Mouse (Mus musculus): ENCODE data around the gene Large2. TPM values are rescaled to one million over a fixed set of nuclear protein-coding genes. Genes with fewer than 3 reads are reported as not detected.

Large2 gene
- total and polyA plus RNA-seq, 3 experiments, result 0.84 TPM; not detected in 2

- no peak for DNase-seq
- Histone ChIP-seq H3K4me3 (no peak overlapping the region), H3K9ac (ENCODE audit: low read depth, low read length) (no peak overlapping the region), H3K27ac (no peak overlapping the region), H3K79me2 (replicated peaks; ENCODE audit: control insufficient read depth, insufficient read depth, low read length) (no peaks in the 10 kb centered on the region), H3K36me3 (ENCODE audit: control insufficient read depth, insufficient read depth, low read length) (no peaks in the 10 kb centered on the region), H3K4me1 (ENCODE audit: control insufficient read depth, insufficient read depth, low read length) (no peaks in the 10 kb centered on the region), H3K27me3 (ENCODE audit: control insufficient read depth, insufficient read depth, low read length) (no peaks in the 10 kb centered on the region)
- TF ChIP-seq POLR2A (IDR thresholded peaks at IDR 0.05; ENCODE audit: insufficient read depth, low read depth, low read length), result no peak
- TF ChIP-seq EP300 (IDR thresholded peaks at IDR 0.05; ENCODE audit: insufficient read depth, low read depth, low read length), result no peak
- no peak for TF ChIP-seq CTCF (IDR thresholded peaks at IDR 0.05)
- 63% methylated on average over 1 of the region's 1 CpGs for WGBS
- intact Hi-C loops (cut with DNase I), result loop anchor here (5.0 kb wide), 1 partner anchor 339 kb away; no protein-coding TSS in a partner anchor
These were observed 48.4 kb downstream of the Large2 start for GRCm38 (mm10) chr2:92326221-92326620.

- TF ChIP-seq POLR2A (IDR thresholded peaks at IDR 0.05; ENCODE audit: insufficient read depth, low read depth, low read length), result no peak
- TF ChIP-seq CTCF (IDR thresholded peaks at IDR 0.05), result no peak
- no peak for TF ChIP-seq EP300 (IDR thresholded peaks at IDR 0.05; ENCODE audit: insufficient read depth, low read depth, low read length)
- no peaks in the 10 kb centered on the region for H3K36me3 ChIP-seq (ENCODE audit: control insufficient read depth, insufficient read depth, low read length)
- no peak overlapping the region for H3K4me3 ChIP-seq
- intact Hi-C loops (cut with DNase I), result loop anchor here (5.0 kb wide), 1 partner anchor 338 kb away; no protein-coding TSS in a partner anchor
- H3K79me2 ChIP-seq (replicated peaks; ENCODE audit: control insufficient read depth, insufficient read depth, low read length), result no peaks in the 10 kb centered on the region
- no peaks in the 10 kb centered on the region for H3K4me1 ChIP-seq (ENCODE audit: control insufficient read depth, insufficient read depth, low read length)
- no peaks in the 10 kb centered on the region for H3K27me3 ChIP-seq (ENCODE audit: control insufficient read depth, insufficient read depth, low read length)
- no peak for DNase-seq
- 93% methylated on average over 7 of the region's 7 CpGs for WGBS
- H3K27ac ChIP-seq, result no peak overlapping the region
- no peak overlapping the region for H3K9ac ChIP-seq (ENCODE audit: low read depth, low read length)
These were observed 49.0 kb downstream of the Large2 start for GRCm38 (mm10) chr2:92325676-92326075.

- Histone ChIP-seq H3K4me3 (no peak overlapping the region), H3K27me3 (ENCODE audit: control insufficient read depth, insufficient read depth, low read length) (no peaks in the 10 kb centered on the region; the same call in 1 of the 2 replicates), H3K27ac (no peak overlapping the region), H3K9ac (ENCODE audit: low read depth, low read length) (no peak overlapping the region), H3K79me2 (replicated peaks; ENCODE audit: control insufficient read depth, insufficient read depth, low read length) (peaks cover 2% of the 10 kb centered on the region; the same call in 1 of the 2 replicates), H3K36me3 (ENCODE audit: control insufficient read depth, insufficient read depth, low read length) (no peaks in the 10 kb centered on the region), H3K4me1 (ENCODE audit: control insufficient read depth, insufficient read depth, low read length) (no peaks in the 10 kb centered on the region)
- peak in 1 of 2 experiments; percentile 43 for DNase-seq
- intact Hi-C loops (cut with DNase I), result no loop called here
- 90% methylated on average over 2 of the region's 2 CpGs for whole genome bisulfite sequencing
- TF ChIP-seq POLR2A (IDR thresholded peaks at IDR 0.05; ENCODE audit: insufficient read depth, low read depth, low read length) (no peak), CTCF (IDR thresholded peaks at IDR 0.05) (peak; percentile 74)
These were observed 52.0 kb downstream of the Large2 start for GRCm38 (mm10) chr2:92322669-92323068.

GRCm38 (mm10) chr2:92317228-92317627 is 57.4 kb downstream of the Large2 start:
- WGBS, result 78% methylated on average over 5 of the region's 5 CpGs
- H3K36me3 ChIP-seq (ENCODE audit: control insufficient read depth, insufficient read depth, low read length), result no peaks in the 10 kb centered on the region; the same call in 1 of the 2 replicates

GRCm38 (mm10) chr2:92316652-92317051 is 58.0 kb downstream of the Large2 start:
- 45% methylated on average over 3 of the region's 3 CpGs for WGBS
- TF ChIP-seq EP300 (IDR thresholded peaks at IDR 0.05; ENCODE audit: insufficient read depth, low read depth, low read length), result no peak
- TF ChIP-seq CTCF (IDR thresholded peaks at IDR 0.05), result no peak
- no peak for TF ChIP-seq POLR2A (IDR thresholded peaks at IDR 0.05; ENCODE audit: insufficient read depth, low read depth, low read length)
- no peak for DNase-seq
- no peaks in the 10 kb centered on the region for H3K4me1 ChIP-seq (ENCODE audit: control insufficient read depth, insufficient read depth, low read length)
- intact Hi-C loops (cut with DNase I), result no loop called here
- no peak overlapping the region for H3K4me3 ChIP-seq
- H3K9ac ChIP-seq (ENCODE audit: low read depth, low read length), result no peak overlapping the region
- H3K79me2 ChIP-seq (replicated peaks; ENCODE audit: control insufficient read depth, insufficient read depth, low read length), result peaks cover 2% of the 10 kb centered on the region; the same call in 1 of the 2 replicates
- no peak overlapping the region for H3K27ac ChIP-seq
- H3K27me3 ChIP-seq (ENCODE audit: control insufficient read depth, insufficient read depth, low read length), result no peaks in the 10 kb centered on the region; the same call in 1 of the 2 replicates
- H3K36me3 ChIP-seq (ENCODE audit: control insufficient read depth, insufficient read depth, low read length), result no peaks in the 10 kb centered on the region; the same call in 1 of the 2 replicates

More at GRCm38 (mm10) chr2:92317228-92317627, 57.4 kb downstream of the Large2 start:
- Histone ChIP-seq H3K27ac (no peak overlapping the region), H3K27me3 (ENCODE audit: control insufficient read depth, insufficient read depth, low read length) (no peaks in the 10 kb centered on the region; the same call in 1 of the 2 replicates), H3K79me2 (replicated peaks; ENCODE audit: control insufficient read depth, insufficient read depth, low read length) (peaks cover 2% of the 10 kb centered on the region; the same call in 1 of the 2 replicates), H3K4me3 (no peak overlapping the region), H3K9ac (ENCODE audit: low read depth, low read length) (no peak overlapping the region), H3K4me1 (ENCODE audit: control insufficient read depth, insufficient read depth, low read length) (no peaks in the 10 kb centered on the region)
- DNase-seq, result no peak
- no peak for TF ChIP-seq POLR2A (IDR thresholded peaks at IDR 0.05; ENCODE audit: insufficient read depth, low read depth, low read length)
- no peak for TF ChIP-seq CTCF (IDR thresholded peaks at IDR 0.05)
- intact Hi-C loops (cut with DNase I), result no loop called here

Small RNAs within 50 kb of the gene (microRNA-seq; reads per million reads assigned to microRNA genes)
- gene Mir7000, result 0 reads per million in 2 experiments

Other genes starting within 250 kb of the Large2 start
- gene Pex16, start 193 bp downstream of the Large2 start, total RNA-seq (2021), result 10 to 100 TPM; 19.6 to 23.1 TPM
- 35.6 and 36.8 TPM in 2 replicates for gene Pex16, start 193 bp downstream of the Large2 start, polyA plus RNA-seq (2012; rRNA removed)
- 1 to 10 TPM in 1 of 2 experiments, under 1 TPM in 1; 0.63 to 1.1 TPM for gene 1700029I15Rik, start 7.7 kb upstream of the Large2 start, total RNA-seq (2021)
- gene 1700029I15Rik, start 7.7 kb upstream of the Large2 start, polyA plus RNA-seq (2012; rRNA removed), result 2.4 and 2.8 TPM in 2 replicates
- 1 to 10 TPM; 3.8 to 4.5 TPM for gene Mapk8ip1, start 26.4 kb upstream of the Large2 start, total RNA-seq (2021)
- gene Mapk8ip1, start 26.4 kb upstream of the Large2 start, polyA plus RNA-seq (2012; rRNA removed), result 6.9 and 7.1 TPM in 2 replicates
- gene Cry2, start 59.2 kb upstream of the Large2 start, total RNA-seq (2021), result 10 to 100 TPM; 12.7 to 29.3 TPM
- 19.1 and 24.5 TPM in 2 replicates for gene Cry2, start 59.2 kb upstream of the Large2 start, polyA plus RNA-seq (2012; rRNA removed)
- gene Slc35c1, start 85.7 kb upstream of the Large2 start, total RNA-seq (2021), result 1 to 10 TPM; 5.6 to 6.2 TPM
- 10.9 and 12.9 TPM in 2 replicates for gene Slc35c1, start 85.7 kb upstream of the Large2 start, polyA plus RNA-seq (2012; rRNA removed)
- gene Chst1, start 224.8 kb upstream of the Large2 start, total RNA-seq (2021), result 1 to 10 TPM; 1.7 to 2.4 TPM
- 8.1 and 8.7 TPM in 2 replicates for gene Chst1, start 224.8 kb upstream of the Large2 start, polyA plus RNA-seq (2012; rRNA removed)

Measured in heart, adult 2 months (tissue).